Mouse (Mus musculus) stomach, postnatal 0 days (tissue): ENCODE measurements around the gene Chrd.

Experiments used
- CTCF ChIP-seq: IDR thresholded peaks from 2 replicates; pipeline ENCODE4 v1.5.1; 2016; ENCODE audit warnings: antibody characterized with exemption, low read depth, mild to moderate bottlenecking, moderate library complexity
- EP300 ChIP-seq: optimal IDR thresholded peaks from 2 replicates; pipeline ENCODE3; 2016; ENCODE audit warnings: antibody characterized with exemption

DNA sequence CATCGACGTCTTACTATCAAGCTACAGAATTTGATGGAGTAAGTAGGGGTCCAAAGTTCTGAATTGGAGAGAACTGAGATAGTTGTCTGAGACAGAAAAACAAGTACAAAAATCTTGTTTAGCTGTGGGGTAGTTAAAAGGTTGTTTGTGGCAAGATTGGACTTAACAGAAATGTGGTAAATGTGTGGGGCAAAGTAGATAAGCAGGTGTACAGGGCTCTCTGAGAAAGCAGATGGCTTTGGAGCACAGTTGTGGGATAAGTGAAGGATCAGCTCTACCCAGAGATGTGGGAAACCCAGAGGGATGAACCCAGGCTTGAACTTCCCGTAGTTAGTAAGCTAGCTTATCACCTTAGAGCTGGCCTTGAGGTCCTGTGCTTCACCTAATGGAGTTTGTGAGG, 42.2 kb upstream of the Chrd start:
- no peak for TF ChIP-seq CTCF
- no peak for TF ChIP-seq EP300
